Mouse (Mus musculus) heart, embryonic 16.5 days (tissue): ENCODE measurements at regions not wholly inside any gene's neighbourhood (a gene's known extent, or its start where the extent isn't known, plus 50 kb on each side); places are given as distances from the start of the nearest gene placed in this dataset.
"Not testable (repeated sequence)": the region's sequence is repeated elsewhere in the genome, so short reads cannot be mapped to it uniquely, and the experiment has no call there.

Source experiments
- ATAC-seq: fragments of 200-750 bp; cut with Nextera tagmentation; replicated peaks from 2 replicates; pipeline ENCODE4 v1.8.0; 2017; ENCODE audit warnings: moderate number of reproducible peaks; ENCODE audit not compliant: insufficient read depth, low FRiP score; ENCODE audit errors: extremely low read depth
- H3K27ac ChIP-seq: fragments of 300-500 bp; sonication (generic); 2 replicates; pipeline ENCODE4 v1.5.1; 2014; ENCODE audit warnings: mild to moderate bottlenecking, low read length, control low read depth, moderate library complexity
- H3K27me3 ChIP-seq: fragments of 300-500 bp; sonication (generic); 2 replicates; pipeline ENCODE4 v1.6.1; 2014; ENCODE audit warnings: low read length, mixed read lengths; ENCODE audit not compliant: control insufficient read depth, insufficient read depth
- H3K36me3 ChIP-seq: fragments of 300-500 bp; sonication (generic); 2 replicates; pipeline ENCODE4 v1.6.1; 2014; ENCODE audit not compliant: control insufficient read depth, insufficient read depth
- H3K4me1 ChIP-seq: fragments of 300-500 bp; sonication (generic); 2 replicates; pipeline ENCODE4 v1.6.1; 2014; ENCODE audit warnings: low read length, mixed read lengths; ENCODE audit not compliant: control insufficient read depth, insufficient read depth
- H3K4me2 ChIP-seq: fragments of 300-500 bp; sonication (generic); 2 replicates; pipeline ENCODE4 v1.6.1; 2014; ENCODE audit warnings: low read depth, mild to moderate bottlenecking, control low read depth, low read length
- H3K4me3 ChIP-seq: fragments of 300-500 bp; sonication (generic); 2 replicates; pipeline ENCODE4 v1.5.1; 2014; ENCODE audit warnings: mild to moderate bottlenecking, control low read depth, low read length
- H3K9ac ChIP-seq: fragments of 300-500 bp; sonication (generic); 2 replicates; pipeline ENCODE4 v1.6.1; 2014; ENCODE audit warnings: low read length, control low read depth
- H3K9me3 ChIP-seq: fragments of 300-500 bp; sonication (generic); replicated peaks from 2 replicates; pipeline ENCODE4 v1.6.1; 2016; ENCODE audit warnings: low read length; ENCODE audit not compliant: control insufficient read depth
- WGBS: fragments of 180-500 bp; shearing (Covaris S2); extraction: QIAGEN DNeasy Blood & Tissue Kit; methylation state at CpG from one replicate; pipeline ENCODE4 v1.1.7; 2014; 5-methylcytosine and 5-hydroxymethylcytosine counted together

- ATAC-seq, H3K4me3 ChIP-seq, H3K27me3 ChIP-seq, H3K27ac ChIP-seq, H3K9ac ChIP-seq, H3K9me3 ChIP-seq, H3K4me2 ChIP-seq, H3K36me3 ChIP-seq, H3K4me1 ChIP-seq: not testable (repeated sequence)
- 91% methylated on average over 11 of the region's 12 CpGs for WGBS
These were observed 183.7 kb upstream of the Ccdc54 start for GRCm38 (mm10) chr16:50774699-50775098.

- Histone ChIP-seq H3K27me3 (no peaks in the 10 kb centered on the region), H3K27ac (no peak overlapping the region), H3K4me1 (no peaks in the 10 kb centered on the region), H3K9me3 (no peaks in the 10 kb centered on the region), H3K4me2 (no peak overlapping the region), H3K4me3 (no peak overlapping the region), H3K36me3 (no peaks in the 10 kb centered on the region), H3K9ac (no peak overlapping the region)
- ATAC-seq, result no peak
- WGBS, result 79% methylated on average over 11 of the region's 11 CpGs
These were observed 175.3 kb upstream of the Ccdc54 start for GRCm38 (mm10) chr16:50766055-50766770.

GRCm38 (mm10) chr16:50762096-50762495 is 171.1 kb upstream of the Ccdc54 start:
- Histone ChIP-seq H3K4me1 (no peaks in the 10 kb centered on the region), H3K9me3 (no peaks in the 10 kb centered on the region), H3K4me3 (no peak overlapping the region), H3K4me2 (no peak overlapping the region), H3K27ac (no peak overlapping the region), H3K36me3 (no peaks in the 10 kb centered on the region), H3K9ac (no peak overlapping the region), H3K27me3 (no peaks in the 10 kb centered on the region)
- ATAC-seq, result no peak
- WGBS, result 85% methylated on average over 3 of the region's 3 CpGs

GRCm38 (mm10) chr16:50759979-50760378 is 169.0 kb upstream of the Ccdc54 start:
- H3K4me1 ChIP-seq, result no peaks in the 10 kb centered on the region
- H3K36me3 ChIP-seq, result no peaks in the 10 kb centered on the region
- H3K4me3 ChIP-seq, result no peak overlapping the region
- H3K9me3 ChIP-seq, result no peaks in the 10 kb centered on the region
- no peak overlapping the region for H3K4me2 ChIP-seq
- 75% methylated on average over 5 of the region's 5 CpGs for whole genome bisulfite sequencing
- no peaks in the 10 kb centered on the region for H3K27me3 ChIP-seq
- no peak overlapping the region for H3K9ac ChIP-seq
- no peak for ATAC-seq
- H3K27ac ChIP-seq, result no peak overlapping the region

DNA sequence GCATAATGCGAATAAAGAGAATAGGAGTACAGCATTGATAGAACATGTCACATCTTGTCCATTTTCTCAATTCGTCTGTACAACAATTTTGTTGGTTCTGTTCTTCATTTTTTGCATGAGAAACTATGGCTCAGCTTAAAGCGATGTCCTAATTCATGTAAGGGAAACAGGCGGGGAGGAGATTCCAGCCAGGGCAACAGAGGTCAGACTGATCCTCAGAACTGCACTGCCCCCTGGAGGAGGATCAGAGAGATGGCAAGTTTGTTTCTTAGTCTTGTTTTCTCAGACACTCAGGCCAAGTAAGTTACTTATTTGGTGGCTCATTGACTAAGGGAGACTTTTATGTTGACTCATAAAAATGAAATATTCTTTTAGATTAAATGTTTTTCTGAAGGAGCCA is 165.7 kb upstream of the Ccdc54 start:
- no peaks in the 10 kb centered on the region for H3K27me3 ChIP-seq
- no peak for ATAC-seq
- H3K4me1 ChIP-seq, result peaks cover 23% of the 10 kb centered on the region
- H3K4me3 ChIP-seq, result no peak overlapping the region
- no peak overlapping the region for H3K27ac ChIP-seq
- H3K9me3 ChIP-seq, result no peaks in the 10 kb centered on the region
- no peak overlapping the region for H3K9ac ChIP-seq
- 52% methylated on average over 4 of the region's 4 CpGs for WGBS
- no peak overlapping the region for H3K4me2 ChIP-seq
- no peaks in the 10 kb centered on the region for H3K36me3 ChIP-seq

GRCm38 (mm10) chr16:50753612-50754389 is 162.8 kb upstream of the Ccdc54 start:
- H3K9ac ChIP-seq, result peak overlapping the region; percentile 42
- peak overlapping the region; percentile 38 for H3K4me2 ChIP-seq
- H3K4me1 ChIP-seq, result peaks cover 28% of the 10 kb centered on the region
- peak overlapping the region; percentile 91 for H3K27ac ChIP-seq
- 1% methylated on average over 3 of the region's 3 CpGs for WGBS
- H3K4me3 ChIP-seq, result no peak overlapping the region
- peak; percentile 91 for ATAC-seq
- H3K27me3 ChIP-seq, result no peaks in the 10 kb centered on the region
- no peaks in the 10 kb centered on the region for H3K9me3 ChIP-seq
- no peaks in the 10 kb centered on the region for H3K36me3 ChIP-seq

GRCm38 (mm10) chr16:50753046-50753445 is 162.1 kb upstream of the Ccdc54 start:
- peak; percentile 53 for ATAC-seq

DNA sequence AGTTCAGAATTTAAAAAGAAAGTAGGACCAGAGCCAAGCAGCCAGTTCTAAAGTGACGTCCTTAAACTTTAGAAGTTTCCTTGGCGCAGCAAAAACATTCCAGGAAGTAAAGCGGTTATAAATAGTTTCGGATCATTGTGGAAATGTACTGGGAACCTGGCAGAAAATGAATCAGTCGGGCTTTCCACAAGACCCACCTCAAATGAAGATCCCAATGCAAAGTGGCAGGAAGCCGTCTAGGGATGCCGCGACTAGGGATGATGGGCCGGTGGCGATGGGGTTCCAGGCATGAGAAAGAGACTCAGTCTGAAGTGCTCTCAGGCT is 161.3 kb upstream of the Ccdc54 start:
- H3K4me3 ChIP-seq, result peak overlapping the region; percentile 15; the same call in 1 of the 2 replicates
- H3K4me1 ChIP-seq, result peaks cover 28% of the 10 kb centered on the region
- no peaks in the 10 kb centered on the region for H3K36me3 ChIP-seq
- H3K9ac ChIP-seq, result 0 out of 2 replicates have a peak overlapping the region, but pooled peaks have one; percentile 30
- H3K4me2 ChIP-seq, result peak overlapping the region; percentile 49
- H3K27me3 ChIP-seq, result no peaks in the 10 kb centered on the region
- H3K9me3 ChIP-seq, result no peaks in the 10 kb centered on the region
- 38% methylated on average over 10 of the region's 10 CpGs for WGBS
- H3K27ac ChIP-seq, result peak overlapping the region; percentile 91
- no peak for ATAC-seq

More at GRCm38 (mm10) chr16:50753046-50753445, 162.1 kb upstream of the Ccdc54 start:
- no peaks in the 10 kb centered on the region for H3K27me3 ChIP-seq
- WGBS, result 43% methylated on average over 11 of the region's 11 CpGs
- no peak overlapping the region for H3K4me3 ChIP-seq
- H3K36me3 ChIP-seq, result no peaks in the 10 kb centered on the region
- peak overlapping the region; percentile 91 for H3K27ac ChIP-seq
- H3K4me1 ChIP-seq, result peaks cover 28% of the 10 kb centered on the region
- peak overlapping the region; percentile 38 for H3K4me2 ChIP-seq
- H3K9me3 ChIP-seq, result no peaks in the 10 kb centered on the region
- H3K9ac ChIP-seq, result no peak overlapping the region
